Mouse (Mus musculus): ENCODE measurements at regions not wholly inside any gene's neighbourhood (a gene's known extent, or its start where the extent isn't known, plus 50 kb on each side); places are given as distances from the start of the nearest gene placed in this dataset.

GRCm38 (mm10) chr7:129778842-129779421 lies 187.3 kb downstream of the Wdr11 start:
- Histone ChIP-seq H3K9ac (ENCODE audit: low read depth, low read length) (no peak overlapping the region), H3K9me3 (replicated peaks; ENCODE audit: control insufficient read depth, low read length) (no peaks in the 10 kb centered on the region), H3K4me1 (ENCODE audit: control insufficient read depth, low read depth, low read length) (no peaks in the 10 kb centered on the region), H3K4me3 (ENCODE audit: low read depth, low read length) (no peak overlapping the region), H3K36me3 (ENCODE audit: control insufficient read depth, insufficient read depth) (no peaks in the 10 kb centered on the region), H3K27ac (ENCODE audit: low read length) (no peak overlapping the region), H3K4me2 (ENCODE audit: low read depth, low read length) (no peak overlapping the region), H3K27me3 (ENCODE audit: control insufficient read depth, insufficient read depth, low read depth, low read length) (no peaks in the 10 kb centered on the region)
- no peak for ATAC-seq (ENCODE audit: low read depth)
- 55% methylated on average over 13 of the region's 13 CpGs for WGBS (ENCODE audit: insufficient replicate concordance)

GRCm38 (mm10) chr7:129779939-129780338 lies 188.3 kb downstream of the Wdr11 start:
- Histone ChIP-seq H3K9me3 (replicated peaks; ENCODE audit: control insufficient read depth, low read length) (no peaks in the 10 kb centered on the region), H3K9ac (ENCODE audit: low read depth, low read length) (no peak overlapping the region), H3K27ac (ENCODE audit: low read length) (no peak overlapping the region), H3K4me3 (ENCODE audit: low read depth, low read length) (no peak overlapping the region), H3K4me2 (ENCODE audit: low read depth, low read length) (no peak overlapping the region), H3K27me3 (ENCODE audit: control insufficient read depth, insufficient read depth, low read depth, low read length) (no peaks in the 10 kb centered on the region), H3K36me3 (ENCODE audit: control insufficient read depth, insufficient read depth) (no peaks in the 10 kb centered on the region), H3K4me1 (ENCODE audit: control insufficient read depth, low read depth, low read length) (no peaks in the 10 kb centered on the region)
- 53% methylated on average over 6 of the region's 6 CpGs for WGBS (ENCODE audit: insufficient replicate concordance)
- no peak for ATAC-seq (ENCODE audit: low read depth)

GRCm38 (mm10) chr7:129781756-129782155 lies 190.1 kb downstream of the Wdr11 start:
- Histone ChIP-seq H3K4me1 (ENCODE audit: control insufficient read depth, low read depth, low read length) (no peaks in the 10 kb centered on the region), H3K27me3 (ENCODE audit: control insufficient read depth, insufficient read depth, low read depth, low read length) (no peaks in the 10 kb centered on the region), H3K27ac (ENCODE audit: low read length) (no peak overlapping the region), H3K9ac (ENCODE audit: low read depth, low read length) (no peak overlapping the region), H3K4me2 (ENCODE audit: low read depth, low read length) (no peak overlapping the region), H3K9me3 (replicated peaks; ENCODE audit: control insufficient read depth, low read length) (no peaks in the 10 kb centered on the region), H3K36me3 (ENCODE audit: control insufficient read depth, insufficient read depth) (no peaks in the 10 kb centered on the region), H3K4me3 (ENCODE audit: low read depth, low read length) (no peak overlapping the region)
- 41% methylated on average over 3 of the region's 3 CpGs for WGBS (ENCODE audit: insufficient replicate concordance)
- no peak for ATAC-seq (ENCODE audit: low read depth)

- no peak for ATAC-seq (ENCODE audit: low read depth)
- no peak overlapping the region for H3K27ac ChIP-seq (ENCODE audit: low read length)
- H3K4me2 ChIP-seq (ENCODE audit: low read depth, low read length) = no peak overlapping the region
- H3K27me3 ChIP-seq (ENCODE audit: control insufficient read depth, insufficient read depth, low read depth, low read length) = no peaks in the 10 kb centered on the region
- WGBS (ENCODE audit: insufficient replicate concordance) = 67% methylated on average over 4 of the region's 4 CpGs
- H3K9ac ChIP-seq (ENCODE audit: low read depth, low read length) = no peak overlapping the region
- no peak overlapping the region for H3K4me3 ChIP-seq (ENCODE audit: low read depth, low read length)
- no peaks in the 10 kb centered on the region for H3K4me1 ChIP-seq (ENCODE audit: control insufficient read depth, low read depth, low read length)
- H3K36me3 ChIP-seq (ENCODE audit: control insufficient read depth, insufficient read depth) = no peaks in the 10 kb centered on the region
- H3K9me3 ChIP-seq (replicated peaks; ENCODE audit: control insufficient read depth, low read length) = no peaks in the 10 kb centered on the region
Observed at GRCm38 (mm10) chr7:129784966-129785365, 193.3 kb downstream of the Wdr11 start.

GRCm38 (mm10) chr7:129787011-129787410 lies 195.3 kb downstream of the Wdr11 start:
- no peak for ATAC-seq (ENCODE audit: low read depth)
- Histone ChIP-seq H3K27me3 (ENCODE audit: control insufficient read depth, insufficient read depth, low read depth, low read length) (no peaks in the 10 kb centered on the region), H3K4me1 (ENCODE audit: control insufficient read depth, low read depth, low read length) (no peaks in the 10 kb centered on the region), H3K9me3 (replicated peaks; ENCODE audit: control insufficient read depth, low read length) (no peaks in the 10 kb centered on the region), H3K27ac (ENCODE audit: low read length) (no peak overlapping the region), H3K9ac (ENCODE audit: low read depth, low read length) (no peak overlapping the region), H3K4me3 (ENCODE audit: low read depth, low read length) (no peak overlapping the region), H3K4me2 (ENCODE audit: low read depth, low read length) (no peak overlapping the region), H3K36me3 (ENCODE audit: control insufficient read depth, insufficient read depth) (no peaks in the 10 kb centered on the region)
- whole genome bisulfite sequencing (ENCODE audit: insufficient replicate concordance) = 55% methylated on average over 2 of the region's 2 CpGs

- no peak for ATAC-seq (ENCODE audit: low read depth)
- no peaks in the 10 kb centered on the region for H3K9me3 ChIP-seq (replicated peaks; ENCODE audit: control insufficient read depth, low read length)
- H3K9ac ChIP-seq (ENCODE audit: low read depth, low read length) = no peak overlapping the region
- H3K27ac ChIP-seq (ENCODE audit: low read length) = no peak overlapping the region
- H3K4me3 ChIP-seq (ENCODE audit: low read depth, low read length) = no peak overlapping the region
- no peaks in the 10 kb centered on the region for H3K36me3 ChIP-seq (ENCODE audit: control insufficient read depth, insufficient read depth)
- 51% methylated on average over 2 of the region's 2 CpGs for WGBS (ENCODE audit: insufficient replicate concordance)
- no peaks in the 10 kb centered on the region for H3K27me3 ChIP-seq (ENCODE audit: control insufficient read depth, insufficient read depth, low read depth, low read length)
- no peak overlapping the region for H3K4me2 ChIP-seq (ENCODE audit: low read depth, low read length)
- H3K4me1 ChIP-seq (ENCODE audit: control insufficient read depth, low read depth, low read length) = no peaks in the 10 kb centered on the region
Observed at GRCm38 (mm10) chr7:129787736-129788135, 196.1 kb downstream of the Wdr11 start.

- H3K27ac ChIP-seq (ENCODE audit: low read length) = no peak overlapping the region
- H3K4me2 ChIP-seq (ENCODE audit: low read depth, low read length) = no peak overlapping the region
- no peaks in the 10 kb centered on the region for H3K9me3 ChIP-seq (replicated peaks; ENCODE audit: control insufficient read depth, low read length)
- 44% methylated on average over 6 of the region's 6 CpGs for WGBS (ENCODE audit: insufficient replicate concordance)
- H3K4me3 ChIP-seq (ENCODE audit: low read depth, low read length) = no peak overlapping the region
- H3K36me3 ChIP-seq (ENCODE audit: control insufficient read depth, insufficient read depth) = no peaks in the 10 kb centered on the region
- H3K9ac ChIP-seq (ENCODE audit: low read depth, low read length) = no peak overlapping the region
- no peaks in the 10 kb centered on the region for H3K4me1 ChIP-seq (ENCODE audit: control insufficient read depth, low read depth, low read length)
- H3K27me3 ChIP-seq (ENCODE audit: control insufficient read depth, insufficient read depth, low read depth, low read length) = no peaks in the 10 kb centered on the region
- ATAC-seq (ENCODE audit: low read depth) = no peak
Observed at GRCm38 (mm10) chr7:129789461-129789860, 197.8 kb downstream of the Wdr11 start.

- H3K36me3 ChIP-seq (ENCODE audit: control insufficient read depth, insufficient read depth) = no peaks in the 10 kb centered on the region
- 41% methylated on average over 6 of the region's 6 CpGs for WGBS (ENCODE audit: insufficient replicate concordance)
- 0 out of 2 replicates have a peak, but pooled peaks have one; percentile 5 for ATAC-seq (ENCODE audit: low read depth)
Observed at GRCm38 (mm10) chr7:129790590-129791449, 199.2 kb downstream of the Wdr11 start.

GRCm38 (mm10) chr7:129791450-129791820 lies 199.8 kb downstream of the Wdr11 start:
- no peaks in the 10 kb centered on the region for H3K27me3 ChIP-seq (ENCODE audit: control insufficient read depth, insufficient read depth, low read depth, low read length)
- H3K36me3 ChIP-seq (ENCODE audit: control insufficient read depth, insufficient read depth) = no peaks in the 10 kb centered on the region
- no peaks in the 10 kb centered on the region for H3K9me3 ChIP-seq (replicated peaks; ENCODE audit: control insufficient read depth, low read length)
- no peak overlapping the region for H3K9ac ChIP-seq (ENCODE audit: low read depth, low read length)
- ATAC-seq (ENCODE audit: low read depth) = no peak
- WGBS (ENCODE audit: insufficient replicate concordance) = 54% methylated on average over 6 of the region's 6 CpGs
- no peaks in the 10 kb centered on the region for H3K4me1 ChIP-seq (ENCODE audit: control insufficient read depth, low read depth, low read length)
- no peak overlapping the region for H3K4me3 ChIP-seq (ENCODE audit: low read depth, low read length)
- H3K4me2 ChIP-seq (ENCODE audit: low read depth, low read length) = no peak overlapping the region
- H3K27ac ChIP-seq (ENCODE audit: low read length) = no peak overlapping the region

More at GRCm38 (mm10) chr7:129790590-129791449, 199.2 kb downstream of the Wdr11 start:
- H3K9me3 ChIP-seq (replicated peaks; ENCODE audit: control insufficient read depth, low read length) = no peaks in the 10 kb centered on the region
- H3K27ac ChIP-seq (ENCODE audit: low read length) = no peak overlapping the region
- H3K4me3 ChIP-seq (ENCODE audit: low read depth, low read length) = no peak overlapping the region
- no peak overlapping the region for H3K4me2 ChIP-seq (ENCODE audit: low read depth, low read length)
- no peaks in the 10 kb centered on the region for H3K4me1 ChIP-seq (ENCODE audit: control insufficient read depth, low read depth, low read length)
- no peaks in the 10 kb centered on the region for H3K27me3 ChIP-seq (ENCODE audit: control insufficient read depth, insufficient read depth, low read depth, low read length)
- no peak overlapping the region for H3K9ac ChIP-seq (ENCODE audit: low read depth, low read length)

All from liver, embryonic 16.5 days (tissue).